Mouse (Mus musculus) heart, embryonic 16.5 days (tissue): Measurements from ENCODE around the gene Cdc42bpb. TPM values are rescaled to one million over a fixed set of nuclear protein-coding genes. Genes with fewer than 3 reads are reported as not detected.

Experiments
- ATAC-seq: fragments of 200-750 bp; cut with Nextera tagmentation; replicated peaks from 2 replicates; pipeline ENCODE4 v1.8.0; 2017; ENCODE audit warnings: moderate number of reproducible peaks; ENCODE audit not compliant: insufficient read depth, low FRiP score; ENCODE audit errors: extremely low read depth
- H3K27ac ChIP-seq: fragments of 300-500 bp; sonication (generic); 2 replicates; pipeline ENCODE4 v1.5.1; 2014; ENCODE audit warnings: mild to moderate bottlenecking, low read length, control low read depth, moderate library complexity
- H3K27me3 ChIP-seq: fragments of 300-500 bp; sonication (generic); 2 replicates; pipeline ENCODE4 v1.6.1; 2014; ENCODE audit warnings: low read length, mixed read lengths; ENCODE audit not compliant: control insufficient read depth, insufficient read depth
- H3K36me3 ChIP-seq: fragments of 300-500 bp; sonication (generic); 2 replicates; pipeline ENCODE4 v1.6.1; 2014; ENCODE audit not compliant: control insufficient read depth, insufficient read depth
- H3K4me1 ChIP-seq: fragments of 300-500 bp; sonication (generic); 2 replicates; pipeline ENCODE4 v1.6.1; 2014; ENCODE audit warnings: low read length, mixed read lengths; ENCODE audit not compliant: control insufficient read depth, insufficient read depth
- H3K4me2 ChIP-seq: fragments of 300-500 bp; sonication (generic); 2 replicates; pipeline ENCODE4 v1.6.1; 2014; ENCODE audit warnings: low read depth, mild to moderate bottlenecking, control low read depth, low read length
- H3K4me3 ChIP-seq: fragments of 300-500 bp; sonication (generic); 2 replicates; pipeline ENCODE4 v1.5.1; 2014; ENCODE audit warnings: mild to moderate bottlenecking, control low read depth, low read length
- H3K9ac ChIP-seq: fragments of 300-500 bp; sonication (generic); 2 replicates; pipeline ENCODE4 v1.6.1; 2014; ENCODE audit warnings: low read length, control low read depth
- H3K9me3 ChIP-seq: fragments of 300-500 bp; sonication (generic); replicated peaks from 2 replicates; pipeline ENCODE4 v1.6.1; 2016; ENCODE audit warnings: low read length; ENCODE audit not compliant: control insufficient read depth
- WGBS: fragments of 180-500 bp; shearing (Covaris S2); extraction: QIAGEN DNeasy Blood & Tissue Kit; methylation state at CpG from one replicate; pipeline ENCODE4 v1.1.7; 2014; 5-methylcytosine and 5-hydroxymethylcytosine counted together
- polyA plus RNA-seq: library from polyadenylated mRNA; unstranded; fragments of >200 nt; fragmentation: Nextera tagmentation; extraction: Ambion mirVana; gene quantifications from 2 replicates; pipeline ENCODE4 v1.2.1, GENCODE M21; 2015

Cdc42bpb gene
- polyA plus RNA-seq, 1 experiment from 2014 or later, result 19.6 TPM

DNA sequence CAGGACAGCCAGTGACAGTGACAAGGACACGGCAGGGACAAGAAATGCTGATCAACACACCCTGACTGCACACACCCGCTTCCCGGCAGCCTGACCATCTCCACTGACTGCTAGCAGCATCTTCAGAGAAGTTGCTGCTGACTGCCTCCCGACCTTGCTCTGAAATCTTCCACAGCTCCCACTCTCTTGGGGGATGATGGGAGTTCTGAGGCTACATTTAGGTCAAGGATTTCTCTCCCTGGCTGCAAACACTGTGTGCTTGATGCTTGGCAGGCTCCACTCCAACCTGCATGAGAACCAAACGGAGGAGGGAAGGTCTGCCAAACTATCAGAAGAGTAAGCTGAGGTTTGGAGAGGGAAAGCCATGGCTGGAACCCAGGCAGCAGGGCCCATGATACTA is 19.5 kb upstream of the Cdc42bpb start:
- 57% methylated on average over 5 of the region's 5 CpGs for WGBS
- peaks cover 2% of the 10 kb centered on the region; the same call in 1 of the 2 replicates for H3K27me3 ChIP-seq

DNA sequence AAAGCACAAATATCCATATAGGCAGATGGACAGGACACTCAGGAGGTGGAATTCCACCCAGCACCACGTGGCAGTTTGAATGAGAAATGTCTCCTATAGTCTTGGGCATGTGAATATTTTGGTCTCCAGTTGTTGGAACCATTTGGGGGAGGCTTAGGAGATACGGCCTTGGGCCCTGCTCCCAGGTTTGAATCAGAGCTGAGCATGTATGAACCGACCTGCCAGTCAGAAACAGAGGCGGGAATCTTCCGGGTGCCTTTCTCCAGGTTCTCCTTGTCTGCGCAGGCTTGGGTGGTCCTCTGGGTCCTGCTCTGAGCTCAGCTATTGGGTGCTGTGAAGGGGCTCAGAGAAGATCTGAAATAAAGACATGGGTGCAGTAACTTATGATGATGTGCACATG is 16.5 kb upstream of the Cdc42bpb start:
- Histone ChIP-seq H3K9me3 (no peaks in the 10 kb centered on the region), H3K27me3 (no peaks in the 10 kb centered on the region), H3K4me1 (peaks cover 6% of the 10 kb centered on the region), H3K27ac (no peak overlapping the region), H3K4me3 (no peak overlapping the region), H3K4me2 (no peak overlapping the region), H3K9ac (no peak overlapping the region), H3K36me3 (no peaks in the 10 kb centered on the region)
- ATAC-seq, result no peak
- WGBS, result 86% methylated on average over 6 of the region's 6 CpGs

More for the DNA sequence above, 19.5 kb upstream of the Cdc42bpb start:
- no peak overlapping the region for H3K27ac ChIP-seq
- no peak for ATAC-seq
- no peaks in the 10 kb centered on the region for H3K36me3 ChIP-seq
- no peak overlapping the region for H3K9ac ChIP-seq
- H3K9me3 ChIP-seq, result no peaks in the 10 kb centered on the region
- no peak overlapping the region for H3K4me3 ChIP-seq
- H3K4me1 ChIP-seq, result peaks cover 6% of the 10 kb centered on the region
- H3K4me2 ChIP-seq, result no peak overlapping the region

DNA sequence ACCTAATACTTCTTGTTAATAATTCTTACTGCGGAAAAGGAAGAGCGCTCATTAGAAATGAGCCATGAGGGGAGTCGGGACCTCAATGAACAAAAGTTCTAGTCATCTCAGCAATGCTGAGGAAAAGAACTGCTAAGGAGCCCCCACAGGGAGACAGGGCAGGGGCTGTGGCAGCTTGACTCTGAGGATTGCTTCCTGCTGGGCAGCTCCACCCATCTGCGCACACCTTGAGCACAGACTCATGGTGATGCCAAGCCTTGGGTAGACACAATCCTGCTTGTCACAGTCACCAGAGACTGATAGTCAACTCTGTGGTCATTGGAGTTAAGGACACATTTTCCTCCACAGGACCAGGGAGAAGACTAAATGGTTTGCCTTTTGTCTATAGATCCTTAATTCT is 9.6 kb upstream of the Cdc42bpb start:
- Histone ChIP-seq H3K36me3 (no peaks in the 10 kb centered on the region), H3K27ac (peak overlapping the region; percentile 82), H3K9ac (peak overlapping the region; percentile 20; the same call in 1 of the 2 replicates), H3K4me2 (no peak overlapping the region), H3K27me3 (no peaks in the 10 kb centered on the region), H3K9me3 (no peaks in the 10 kb centered on the region), H3K4me1 (peaks cover 14% of the 10 kb centered on the region), H3K4me3 (no peak overlapping the region)
- peak; percentile 50; the same call in 1 of the 2 replicates for ATAC-seq
- 72% methylated on average over 4 of the region's 4 CpGs for WGBS

DNA sequence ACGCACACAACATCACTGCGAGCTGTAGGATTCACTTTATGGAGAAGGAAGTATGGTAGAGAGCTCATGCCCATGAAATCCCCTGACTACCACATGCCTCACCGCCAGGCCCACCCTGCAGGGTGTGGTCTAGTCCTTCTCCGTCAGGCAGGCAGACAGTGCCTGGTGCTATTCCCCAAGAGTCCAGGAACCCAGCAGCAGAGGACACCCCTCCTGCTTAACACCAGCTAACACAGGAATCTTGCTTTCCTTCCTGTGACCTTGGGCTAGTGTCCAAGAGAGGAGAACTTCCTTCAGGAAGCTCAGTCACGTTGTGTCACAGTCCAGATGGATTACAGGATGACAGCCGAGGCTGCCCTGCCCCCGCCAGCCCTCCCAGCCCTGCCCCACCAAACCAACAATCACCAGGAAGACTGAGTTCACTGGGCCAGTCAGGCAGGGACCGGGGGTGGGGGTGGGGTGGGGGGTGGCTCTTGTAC is 9.2 kb upstream of the Cdc42bpb start:
- H3K27ac ChIP-seq, result peak overlapping the region; percentile 82
- no peak overlapping the region; the same call in 1 of the 2 replicates for H3K4me2 ChIP-seq
- peaks cover 14% of the 10 kb centered on the region for H3K4me1 ChIP-seq
- no peak overlapping the region for H3K4me3 ChIP-seq
- no peaks in the 10 kb centered on the region for H3K27me3 ChIP-seq
- H3K9me3 ChIP-seq, result no peaks in the 10 kb centered on the region
- peak overlapping the region; percentile 20; the same call in 1 of the 2 replicates for H3K9ac ChIP-seq
- peak; percentile 91 for ATAC-seq
- 23% methylated on average over 8 of the region's 8 CpGs for WGBS
- H3K36me3 ChIP-seq, result no peaks in the 10 kb centered on the region

DNA sequence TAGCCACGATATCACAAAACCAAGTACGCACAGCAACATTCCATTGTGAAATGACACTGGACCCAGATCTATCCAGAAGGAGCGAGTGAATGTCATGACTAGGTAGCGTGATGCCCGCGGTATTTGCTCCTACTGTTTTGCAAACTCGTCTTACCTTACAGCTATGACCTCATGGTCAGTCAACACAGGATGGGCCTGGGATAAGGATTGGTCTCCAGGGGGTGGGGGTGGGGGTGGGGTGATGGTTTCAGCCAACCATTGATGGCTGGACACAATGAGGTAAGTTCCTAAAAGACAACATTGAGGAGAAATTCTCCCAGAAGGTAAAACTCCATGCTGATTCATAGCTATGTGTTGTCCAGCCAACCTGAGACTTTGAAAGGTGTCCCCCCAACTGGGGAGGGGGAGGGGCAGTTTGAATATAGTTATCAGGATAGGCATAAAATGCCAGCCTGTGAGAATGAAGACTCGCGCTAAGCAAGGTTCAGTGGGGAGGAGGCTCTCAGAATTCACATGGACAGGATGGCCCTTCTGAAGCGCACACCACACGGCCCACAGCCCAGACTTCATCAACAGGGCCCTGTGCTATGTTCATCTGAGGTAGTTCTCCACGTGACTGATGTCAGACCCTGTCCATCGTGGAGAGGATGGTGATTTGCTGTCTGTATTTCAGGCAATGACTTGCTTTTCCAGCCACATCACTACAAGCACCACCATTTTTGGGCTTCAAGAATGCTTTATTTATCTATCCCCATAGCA is 8.5 kb upstream of the Cdc42bpb start:
- Histone ChIP-seq H3K9me3 (no peaks in the 10 kb centered on the region), H3K4me2 (no peak overlapping the region; the same call in 1 of the 2 replicates), H3K27ac (peak overlapping the region; percentile 82), H3K36me3 (no peaks in the 10 kb centered on the region), H3K9ac (peak overlapping the region; percentile 12; the same call in 1 of the 2 replicates), H3K4me1 (peaks cover 14% of the 10 kb centered on the region), H3K4me3 (no peak overlapping the region), H3K27me3 (no peaks in the 10 kb centered on the region)
- ATAC-seq, result no peak; the same call in 1 of the 2 replicates
- 70% methylated on average over 13 of the region's 13 CpGs for WGBS

DNA sequence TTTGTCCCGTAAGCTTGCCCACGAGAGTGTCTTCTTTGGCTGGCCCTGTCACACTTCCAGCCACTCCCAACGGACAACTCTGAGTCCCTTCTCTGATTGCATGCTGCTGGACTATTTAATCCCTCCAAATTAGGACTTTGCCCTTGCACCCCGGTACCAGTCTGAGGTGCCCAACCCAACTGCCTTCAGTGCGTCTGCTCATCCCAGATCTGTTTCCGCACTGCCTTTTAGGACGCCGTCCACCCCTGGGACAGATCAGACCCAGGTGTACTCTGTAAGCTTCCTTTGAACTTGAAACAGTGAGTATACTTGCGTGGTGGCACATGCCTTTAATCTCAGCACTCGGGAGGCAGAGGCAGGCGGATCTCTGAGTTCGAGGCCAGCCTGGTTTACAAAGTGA is 1.3 kb upstream of the Cdc42bpb start:
- Histone ChIP-seq H3K4me3 (no peak overlapping the region), H3K36me3 (no peaks in the 10 kb centered on the region), H3K4me1 (peaks cover 25% of the 10 kb centered on the region), H3K4me2 (peak overlapping the region; percentile 89), H3K27ac (no peak overlapping the region), H3K9me3 (no peaks in the 10 kb centered on the region), H3K9ac (no peak overlapping the region), H3K27me3 (no peaks in the 10 kb centered on the region)
- ATAC-seq, result no peak
- WGBS, result 75% methylated on average over 12 of the region's 12 CpGs

DNA sequence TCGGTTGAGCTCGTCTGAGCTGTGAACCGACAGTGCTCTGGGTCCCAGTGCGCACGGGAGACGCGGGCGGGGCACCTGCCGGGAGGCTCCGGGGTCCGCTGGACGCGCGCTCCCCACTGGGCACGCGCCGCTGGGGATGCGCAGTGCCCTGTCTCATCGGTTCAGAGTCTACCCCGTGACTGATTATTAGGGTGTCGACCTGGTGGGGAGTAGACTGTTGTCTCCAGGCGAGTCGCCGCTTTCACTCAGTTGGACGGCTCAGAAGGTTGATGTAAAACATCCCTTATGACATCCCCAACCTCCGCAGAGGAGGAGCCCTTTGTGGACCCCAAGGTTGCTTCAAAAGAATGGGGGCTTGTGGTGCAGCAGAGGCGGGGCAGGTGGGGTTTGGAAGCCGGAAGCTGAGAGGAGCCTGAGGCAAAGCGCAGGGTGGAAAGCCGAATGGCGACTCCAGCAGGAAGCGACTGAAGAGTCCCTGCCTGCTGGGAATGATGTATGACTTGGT is 520 bp upstream of the Cdc42bpb start:
- H3K27me3 ChIP-seq, result no peaks in the 10 kb centered on the region
- no peaks in the 10 kb centered on the region for H3K9me3 ChIP-seq
- H3K36me3 ChIP-seq, result no peaks in the 10 kb centered on the region
- ATAC-seq, result peak; percentile 28
- under 1% methylated on average over 32 of the region's 32 CpGs for WGBS
- H3K9ac ChIP-seq, result peak overlapping the region; percentile 98
- peak overlapping the region; percentile 89 for H3K4me2 ChIP-seq
- peak overlapping the region; percentile 98 for H3K4me3 ChIP-seq
- peak overlapping the region; percentile 98 for H3K27ac ChIP-seq
- H3K4me1 ChIP-seq, result peaks cover 26% of the 10 kb centered on the region

DNA sequence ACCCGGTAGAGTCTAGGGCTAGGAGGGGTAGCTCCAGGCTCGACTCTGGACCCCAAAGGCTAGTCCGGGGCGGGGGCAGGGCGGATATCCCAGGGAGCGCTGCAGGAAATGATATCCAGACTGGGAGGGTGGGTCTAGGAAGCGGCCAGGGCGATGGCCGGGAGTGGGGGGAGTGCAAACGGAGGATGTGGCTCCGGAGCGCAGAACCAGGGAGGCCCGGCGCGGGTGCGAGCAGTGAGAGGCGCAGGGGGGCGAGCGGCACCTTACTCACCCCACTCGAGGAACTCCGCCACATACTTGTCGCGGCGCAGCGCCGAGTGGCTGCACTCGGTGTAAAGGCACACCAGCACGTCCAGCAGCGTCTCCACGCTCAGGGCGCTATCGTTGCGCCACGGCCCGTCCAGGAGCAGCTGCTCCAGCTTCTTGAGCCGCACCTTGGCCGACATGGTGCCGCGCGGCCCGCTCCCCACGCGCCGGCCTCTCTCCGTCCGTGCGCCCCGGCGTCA is 639 bp downstream of the Cdc42bpb start:
- under 1% methylated on average over 49 of the region's 49 CpGs for WGBS
- no peaks in the 10 kb centered on the region for H3K9me3 ChIP-seq
- peak overlapping the region; percentile 98 for H3K27ac ChIP-seq
- H3K9ac ChIP-seq, result peak overlapping the region; percentile 98
- peak; percentile 34 for ATAC-seq
- H3K4me2 ChIP-seq, result peak overlapping the region; percentile 89
- peaks cover 27% of the 10 kb centered on the region for H3K4me1 ChIP-seq
- peak overlapping the region; percentile 98 for H3K4me3 ChIP-seq
- H3K27me3 ChIP-seq, result no peaks in the 10 kb centered on the region
- H3K36me3 ChIP-seq, result no peaks in the 10 kb centered on the region

DNA sequence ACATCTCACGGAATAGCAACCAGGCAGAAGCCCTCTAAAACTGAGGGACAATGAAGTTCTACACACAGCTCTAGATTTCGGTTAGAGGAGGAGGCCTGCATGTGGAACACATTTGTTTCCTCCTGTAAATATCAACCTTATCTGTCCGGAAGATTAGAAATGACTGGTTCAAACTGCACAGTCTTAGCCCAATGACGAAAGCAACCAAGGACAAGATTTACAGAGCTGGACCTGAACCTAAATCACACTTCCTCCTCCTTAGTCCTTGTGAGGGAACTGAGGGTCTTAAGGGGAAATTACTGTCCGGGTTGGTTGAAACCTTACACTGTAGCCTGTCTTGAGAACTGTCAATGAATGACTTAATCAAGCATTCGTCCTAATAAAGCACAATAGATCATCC is 1.5 kb downstream of the Cdc42bpb start:
- H3K9ac ChIP-seq, result peak overlapping the region; percentile 98
- peaks cover 29% of the 10 kb centered on the region for H3K4me1 ChIP-seq
- no peaks in the 10 kb centered on the region for H3K9me3 ChIP-seq
- H3K36me3 ChIP-seq, result no peaks in the 10 kb centered on the region
- WGBS, result 10% methylated on average over 6 of the region's 6 CpGs
- no peak for ATAC-seq
- H3K27me3 ChIP-seq, result no peaks in the 10 kb centered on the region
- peak overlapping the region; percentile 42 for H3K27ac ChIP-seq
- H3K4me2 ChIP-seq, result peak overlapping the region; percentile 89
- peak overlapping the region; percentile 98 for H3K4me3 ChIP-seq
